Mouse (Mus musculus): ENCODE data around the gene Epb41l4b.

Epb41l4b gene

DNA sequence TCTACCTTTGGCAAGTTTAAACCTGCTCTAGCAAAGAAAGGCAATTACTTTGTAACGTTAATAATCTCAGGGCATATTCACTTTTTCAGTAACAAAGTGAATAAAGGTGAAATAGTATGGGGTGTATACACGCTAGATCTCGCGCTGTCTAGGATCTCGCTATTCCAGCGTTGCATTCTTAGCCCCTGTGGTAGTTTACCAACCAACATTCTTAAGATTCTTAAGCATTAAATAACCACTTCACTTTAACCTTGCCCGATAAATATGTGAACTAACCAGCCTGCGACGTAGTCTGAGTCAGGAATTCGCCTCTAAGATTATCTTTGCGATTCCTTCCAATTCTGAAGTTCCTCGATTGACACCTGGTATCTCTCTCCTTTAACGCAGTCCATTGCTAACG, 197.1 kb downstream of the Epb41l4b start:
- DNase-seq (ENCODE audit: low read depth, low spot score), result no peak

DNA sequence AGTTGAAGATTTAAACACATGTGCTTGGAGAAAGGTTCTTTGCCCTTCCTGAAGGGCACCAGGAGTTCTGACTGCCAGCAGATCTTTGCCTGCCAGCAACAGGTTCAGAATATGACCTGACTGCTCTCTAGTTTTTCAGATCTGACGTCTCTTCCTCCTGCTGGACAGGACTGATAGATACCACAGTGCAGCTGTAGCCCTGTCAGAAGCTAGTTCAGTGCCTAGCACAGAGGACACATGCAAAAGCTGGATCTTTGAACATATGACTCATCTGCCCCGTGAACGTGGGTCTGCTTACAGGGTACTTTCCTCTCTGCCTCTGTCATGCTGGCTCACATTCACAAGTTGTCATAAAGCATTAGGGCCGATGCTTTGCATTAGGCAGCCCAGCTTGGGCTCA, 199.0 kb downstream of the Epb41l4b start:
- DNase-seq (ENCODE audit: low read depth, low spot score), result no peak

DNA sequence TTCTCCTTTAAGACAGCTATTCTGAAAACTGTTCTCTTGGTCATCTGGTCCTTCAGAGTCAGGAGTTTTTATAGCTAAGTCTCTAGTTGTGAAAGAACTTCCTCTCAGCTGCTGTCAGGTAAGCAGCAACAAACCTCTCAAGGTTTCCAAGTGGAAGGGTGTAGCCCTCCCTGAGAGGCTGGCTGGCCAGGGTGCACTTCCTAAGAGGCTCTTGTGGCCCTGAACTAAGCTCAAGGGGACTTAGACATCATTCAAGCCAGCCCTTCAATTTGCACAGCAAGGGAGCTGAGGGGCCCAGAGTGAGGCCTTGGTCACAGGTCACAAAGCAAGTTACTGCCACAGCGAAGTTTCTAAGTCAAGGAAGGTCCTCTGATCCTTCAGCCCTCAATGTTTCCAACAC, 200.0 kb downstream of the Epb41l4b start:
- no peak for DNase-seq (ENCODE audit: low read depth, low spot score)

DNA sequence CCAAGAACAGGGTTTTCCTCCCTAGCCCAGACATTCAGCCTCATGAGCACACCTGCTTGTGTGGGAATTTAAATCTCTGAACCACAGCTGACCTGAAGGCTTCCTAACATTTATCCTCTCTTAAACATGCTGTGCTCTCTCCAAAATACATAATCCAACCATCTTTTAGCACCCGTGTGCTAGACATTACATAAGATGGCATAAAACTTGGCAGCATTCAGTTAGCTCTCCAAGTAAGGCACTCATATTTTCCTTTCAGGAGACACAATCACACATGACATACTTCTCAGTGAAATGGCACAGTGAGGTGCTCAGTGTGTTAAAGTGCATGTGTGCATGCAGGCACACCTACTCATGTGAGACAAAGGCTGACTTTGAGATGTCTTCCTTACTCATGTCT, 200.7 kb downstream of the Epb41l4b start:
- no peak for DNase-seq (ENCODE audit: low read depth, low spot score)

All from embryo, embryonic 11.5 days (tissue).